Mouse (Mus musculus): ENCODE measurements around the gene Zfyve1.
A peak's percentile ranks its signal among the peaks of the same experiment; 100 is the strongest.

The Zfyve1 gene

DNA sequence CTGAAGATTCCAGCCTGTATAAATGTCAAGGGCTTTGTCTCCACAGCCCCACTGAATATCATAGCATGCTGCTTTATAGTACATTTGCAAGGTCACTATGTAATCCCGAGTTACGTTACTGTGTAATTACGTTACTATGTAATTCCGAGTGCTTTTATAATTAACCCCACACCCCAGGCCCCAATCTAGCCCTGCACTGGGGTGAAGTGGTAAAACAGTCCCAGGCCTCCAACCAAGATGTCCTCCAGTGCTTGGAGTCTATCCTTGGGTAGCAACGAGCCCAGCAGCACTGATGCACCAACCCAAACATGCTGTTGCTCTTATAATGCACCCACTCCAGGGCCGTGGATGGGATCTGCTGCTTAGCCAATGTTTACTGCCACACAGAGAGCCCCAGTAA is 74.0 kb downstream of the Zfyve1 start:
- no peak for DNase-seq (ENCODE audit: low spot score in 2 of 2)

DNA sequence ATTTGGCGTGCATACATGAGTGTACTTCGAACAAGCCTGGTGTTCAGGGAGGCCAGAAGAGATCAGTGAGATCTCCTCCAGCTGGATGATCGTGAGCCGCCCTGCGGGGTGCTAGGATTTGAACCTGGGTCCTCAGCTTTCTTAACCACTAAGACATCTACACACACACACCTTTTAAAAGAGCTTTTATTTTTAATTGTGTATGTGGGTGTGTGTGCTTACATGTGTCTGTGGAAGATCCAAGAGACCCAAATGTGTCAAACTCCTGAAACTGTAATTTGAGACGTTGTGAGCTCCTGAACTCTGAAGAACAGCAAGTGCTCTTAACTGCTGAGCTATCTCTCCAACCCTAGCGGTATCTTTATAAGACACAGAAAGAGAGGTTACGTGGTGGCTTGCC is 75.9 kb downstream of the Zfyve1 start:
- DNase-seq (ENCODE audit: low spot score in 2 of 2), result no peak

DNA sequence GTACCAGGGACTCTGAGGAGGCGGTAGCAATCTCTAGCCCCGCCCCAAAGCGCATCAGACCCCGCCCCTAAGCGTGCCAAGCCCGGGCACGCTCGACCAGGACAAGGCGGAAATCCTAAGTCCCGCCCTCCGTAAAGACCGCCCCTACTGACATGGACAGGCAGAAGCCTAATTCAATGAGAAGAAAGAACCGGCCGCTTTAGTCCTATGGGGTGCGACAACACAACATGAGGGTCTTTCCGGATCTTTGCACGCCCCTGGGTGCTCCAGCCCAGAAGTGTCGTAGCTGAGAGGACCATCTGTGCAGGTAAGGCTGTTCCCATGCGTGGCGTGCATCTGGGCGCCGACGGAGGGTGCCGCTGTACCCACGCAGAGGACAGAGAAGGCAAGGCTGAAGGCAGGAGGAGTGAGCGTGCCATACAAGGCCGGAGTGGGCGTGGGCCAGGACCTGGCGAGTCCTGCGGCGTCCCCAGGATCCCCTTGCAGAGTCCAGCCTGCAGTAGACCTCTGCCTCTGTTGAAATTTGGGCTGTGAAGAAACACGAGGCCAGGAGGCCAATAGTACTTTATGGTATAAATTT is 76.6 kb downstream of the Zfyve1 start, which contains the start of gene Dcaf4:
TSS of gene Dcaf4 (plus strand) at position 156 of the 580 bp plus-strand sequence.
- DNase-seq (ENCODE audit: low spot score in 2 of 2), result peak; percentile 96 to 97

- no peak for DNase-seq (ENCODE audit: low spot score in 2 of 2)
Measured at GRCm38 (mm10) chr12:83517580-83517979, 79.4 kb downstream of the Zfyve1 start.

DNA sequence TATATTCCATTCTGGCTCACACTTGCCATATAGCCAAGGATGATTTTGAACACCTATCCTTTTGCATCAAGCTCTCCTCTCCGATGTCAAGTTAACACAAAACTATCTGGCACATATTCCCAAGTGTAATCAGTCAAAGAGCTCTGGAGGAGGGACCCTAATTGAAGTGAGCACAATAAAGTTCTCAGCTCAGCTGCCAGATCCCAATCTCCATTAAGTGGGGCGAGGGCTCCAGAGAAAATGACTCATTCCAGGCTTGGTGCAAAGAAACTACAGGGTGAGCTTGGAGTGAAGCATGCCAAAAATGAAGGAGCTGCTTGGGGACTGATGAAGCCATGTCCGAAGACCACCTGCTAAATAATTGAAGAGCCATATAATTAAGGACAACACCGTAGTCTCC is 82.8 kb downstream of the Zfyve1 start:
- no peak for DNase-seq (ENCODE audit: low spot score in 2 of 2)

- DNase-seq (ENCODE audit: low spot score in 2 of 2), result no peak
Measured at GRCm38 (mm10) chr12:83513185-83513584, 83.8 kb downstream of the Zfyve1 start.

DNA sequence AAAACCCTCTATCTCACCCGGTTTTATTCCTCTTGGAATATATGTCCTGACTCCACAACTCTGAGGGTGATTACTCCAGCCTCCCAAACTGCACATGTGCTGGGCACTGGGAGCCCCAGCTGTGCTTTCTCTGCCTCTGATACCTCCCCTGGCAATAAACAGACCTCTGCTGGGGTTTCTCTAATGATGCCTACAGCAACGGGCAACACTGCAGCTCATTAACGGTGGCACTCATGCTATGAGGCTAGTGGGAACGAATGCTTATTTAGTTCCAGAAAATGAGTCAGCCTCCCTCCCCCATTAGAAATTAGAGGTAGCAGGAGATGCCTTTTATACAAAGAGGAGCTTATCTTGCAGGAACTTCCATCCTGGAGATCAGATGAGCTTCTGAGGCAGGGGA is 84.2 kb downstream of the Zfyve1 start:
- no peak for DNase-seq (ENCODE audit: low spot score in 2 of 2)

DNA sequence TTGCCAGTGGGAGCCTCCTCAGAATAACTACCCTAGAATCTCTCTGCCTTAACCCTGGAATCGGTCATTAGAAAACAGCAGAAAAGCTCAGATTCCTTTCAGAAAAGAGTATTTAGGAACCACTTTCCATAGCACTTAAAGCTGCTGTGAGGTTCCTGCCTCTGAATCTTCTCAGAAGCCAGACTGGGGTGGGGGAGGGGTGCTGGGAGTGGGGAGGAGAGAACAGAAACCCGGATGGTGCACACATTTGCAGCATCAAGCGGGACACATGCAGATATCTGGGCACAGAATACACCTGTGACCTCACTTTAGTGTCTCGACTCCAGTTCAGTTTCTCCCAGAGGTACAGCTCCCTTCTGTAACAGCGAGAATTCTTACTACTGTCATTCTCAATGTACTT is 86.4 kb downstream of the Zfyve1 start:
- DNase-seq (ENCODE audit: low spot score in 2 of 2), result no peak

DNA sequence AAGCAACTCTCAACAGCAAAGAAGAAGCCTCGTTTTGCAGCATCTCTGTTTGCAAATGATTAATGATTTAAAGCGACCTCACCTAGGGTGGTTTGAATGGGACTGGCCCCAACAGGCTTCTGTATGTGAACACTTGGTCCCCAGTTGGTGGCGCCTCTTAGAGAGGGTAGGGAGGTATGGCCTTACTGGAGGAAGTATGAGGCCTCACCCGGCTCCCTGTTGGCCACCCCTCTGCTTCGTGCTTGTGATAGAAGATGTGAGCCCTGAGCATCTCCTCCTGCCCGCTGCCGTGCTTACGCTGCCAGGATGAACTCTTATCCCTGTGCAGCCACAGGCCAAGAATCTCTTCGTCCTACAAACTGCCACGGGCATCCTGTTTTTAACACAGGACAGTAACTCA is 90.5 kb downstream of the Zfyve1 start:
- DNase-seq (ENCODE audit: low spot score in 2 of 2), result no peak

DNA sequence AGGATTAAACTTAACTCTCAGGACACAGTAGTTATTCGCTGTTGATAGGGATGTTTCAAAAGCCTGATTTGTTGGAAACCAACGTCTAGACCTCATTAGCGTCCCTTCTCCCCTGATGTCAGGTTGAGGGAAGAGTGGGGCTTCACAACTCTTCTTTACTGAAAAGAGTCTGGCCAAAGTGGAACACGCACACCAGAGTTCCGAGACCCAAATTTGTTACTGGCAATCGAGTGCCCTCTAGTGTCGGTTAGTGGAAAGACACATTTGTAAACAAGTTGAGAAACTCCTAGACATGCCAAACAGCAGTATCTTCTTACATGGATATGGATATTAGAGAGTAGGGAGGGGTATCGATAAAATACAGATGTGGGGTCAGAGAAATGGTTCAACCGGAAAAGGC is 94.8 kb downstream of the Zfyve1 start:
- DNase-seq (ENCODE audit: low spot score in 2 of 2), result peak in 1 of 2 experiments; percentile 56

GRCm38 (mm10) chr12:83499256-83499655 is 97.8 kb downstream of the Zfyve1 start:
- DNase-seq (ENCODE audit: low spot score in 2 of 2), result no peak

- no peak for DNase-seq (ENCODE audit: low spot score in 2 of 2)
Measured at GRCm38 (mm10) chr12:83497959-83498358, 99.1 kb downstream of the Zfyve1 start.

DNA sequence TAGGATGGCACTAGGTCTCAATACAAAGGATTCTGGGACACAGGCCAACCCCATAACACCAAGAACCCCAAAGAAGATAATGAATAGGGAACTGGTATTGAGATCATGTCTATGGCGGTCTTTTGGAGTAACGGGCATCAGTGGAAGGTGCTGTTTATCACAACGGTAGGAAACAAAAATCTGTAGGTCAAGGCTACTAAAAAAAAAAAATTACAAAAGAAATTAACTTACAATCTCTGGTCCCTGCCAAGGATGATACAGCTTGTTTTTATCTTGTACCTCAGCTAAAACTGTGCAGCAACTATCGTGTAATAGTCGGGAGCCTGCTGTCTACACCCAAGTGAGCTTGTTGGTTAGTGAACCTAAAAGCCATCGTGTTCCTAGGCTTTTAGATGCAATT is 100.3 kb downstream of the Zfyve1 start:
- DNase-seq (ENCODE audit: low spot score in 2 of 2), result no peak
